Mouse (Mus musculus) MEL (cell line): ENCODE measurements at regions not wholly inside any gene's neighbourhood (a gene's known extent, or its start where the extent isn't known, plus 50 kb on each side); places are given as distances from the start of the nearest gene placed in this dataset.

Experiments used
- CTCF ChIP-seq, 3 experiments: IDR thresholded peaks in 2 of 3; conservative IDR thresholded peaks in 1 of 3; 2 replicates each; pipeline ENCODE4 v1.5.1; 2011 to 2012; ENCODE audit warnings: low read length in 3 of 3, low read depth in 2 of 3, mild to moderate bottlenecking in 2 of 3, improper control_type of control experiment in 1 of 3, inconsistent platforms in 1 of 3, mixed read lengths in 1 of 3, moderate library complexity in 1 of 3; ENCODE audit not compliant: control insufficient read depth in 1 of 3, insufficient read depth in 1 of 3, poor library complexity in 1 of 3, severe bottlenecking in 1 of 3
- EP300 ChIP-seq, 2 experiments: IDR thresholded peaks; 2 replicates each; pipeline ENCODE4 v1.6.1; 2011; ENCODE audit warnings: improper control_type of control experiment in 2 of 2, low read length in 2 of 2, low read depth in 1 of 2, mild to moderate bottlenecking in 1 of 2
- HCFC1 ChIP-seq: IDR thresholded peaks from 2 replicates; pipeline ENCODE4 v1.6.1; 2012; ENCODE audit warnings: low read depth, mild to moderate bottlenecking, inconsistent platforms, low read length, improper control_type of control experiment, moderate library complexity
- KAT2A ChIP-seq: conservative IDR thresholded peaks from 2 replicates; pipeline ENCODE4 v1.6.1; 2012; ENCODE audit warnings: low read depth, low read length, improper control_type of control experiment, inconsistent platforms
- MEF2A ChIP-seq: IDR thresholded peaks from 2 replicates; pipeline ENCODE4 v1.6.1; 2014; ENCODE audit warnings: low read depth, mild to moderate bottlenecking, inconsistent platforms, low read length, improper control_type of control experiment; ENCODE audit not compliant: poor library complexity, insufficient replicate concordance, severe bottlenecking; ENCODE audit errors: extremely low read depth
- POLR2A ChIP-seq, 2 experiments: IDR thresholded peaks; 2 replicates each; pipeline ENCODE4 v1.6.1; 2011 to 2012; ENCODE audit warnings: low read length in 2 of 2, mild to moderate bottlenecking in 2 of 2, control low read depth in 1 of 2, improper control_type of control experiment in 1 of 2, low read depth in 1 of 2, moderate library complexity in 1 of 2; ENCODE audit not compliant: control insufficient read depth in 1 of 2, insufficient read depth in 1 of 2, poor library complexity in 1 of 2
- TCF12 ChIP-seq: IDR thresholded peaks from 2 replicates; pipeline ENCODE4 v1.6.1; 2014; ENCODE audit warnings: low read depth, mild to moderate bottlenecking, inconsistent platforms, low read length, improper control_type of control experiment, moderate library complexity
- USF1 ChIP-seq: IDR thresholded peaks from 2 replicates; pipeline ENCODE4 v1.6.1; 2014; ENCODE audit warnings: low read depth, mild to moderate bottlenecking, inconsistent platforms, low read length, improper control_type of control experiment, moderate library complexity
- ZNF384 ChIP-seq: IDR thresholded peaks from 2 replicates; pipeline ENCODE4 v1.6.1; 2012; ENCODE audit warnings: low read depth, mild to moderate bottlenecking, inconsistent platforms, low read length, improper control_type of control experiment

DNA sequence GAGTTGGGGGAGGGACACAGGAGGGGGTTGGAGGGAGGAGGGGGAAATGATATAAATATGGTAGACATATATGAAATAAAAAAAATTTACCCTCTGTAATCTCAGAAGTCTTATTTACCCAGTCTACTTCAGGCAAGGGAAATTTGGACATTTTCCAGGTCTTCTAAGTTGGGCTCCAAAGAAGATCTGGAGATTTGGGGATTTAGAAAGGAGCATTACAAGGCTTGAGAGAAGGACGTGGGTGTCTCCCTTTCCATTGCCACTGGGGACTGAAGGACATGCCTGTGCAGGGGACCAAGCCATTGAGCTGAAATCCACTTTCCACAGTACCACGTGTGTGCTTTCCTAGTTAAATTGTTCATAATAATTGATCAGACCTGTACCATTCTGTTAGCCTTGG, 208.2 kb downstream of the Pten start:
- TF ChIP-seq CTCF (IDR thresholded peaks at IDR 0.05 in 2 of 3, conservative IDR thresholded peaks at IDR 0.05 in 1 of 3; ENCODE audit: control insufficient read depth in 1 of 3, insufficient read depth in 1 of 3, low read depth in 2 of 3, low read length in 3 of 3, poor library complexity in 1 of 3, severe bottlenecking in 1 of 3) (no peak), MEF2A (no peak), USF1 (no peak), ZNF384 (no peak), KAT2A (no peak), POLR2A (IDR thresholded peaks at IDR 0.05; ENCODE audit: control insufficient read depth in 1 of 2, insufficient read depth in 1 of 2, low read depth in 1 of 2, low read length in 2 of 2, poor library complexity in 1 of 2) (no peak), HCFC1 (no peak), EP300 (IDR thresholded peaks at IDR 0.05; ENCODE audit: low read depth in 1 of 2, low read length in 2 of 2) (no peak), TCF12 (no peak)
